Mouse (Mus musculus) neural tube, embryonic 10.5 days (tissue): Measurements from ENCODE around the gene B020031M17Rik.
"Not testable (repeated sequence)": the region's sequence is repeated elsewhere in the genome, so short reads cannot be mapped to it uniquely, and the experiment has no call there.

Source experiments
- DNase-seq: peaks from one replicate; pipeline ENCODE4 v3.0.0-alpha.2; 2017; ENCODE audit warnings: low spot score; ENCODE audit errors: extremely low spot score

Gene B020031M17Rik

GRCm38 (mm10) chr13:119950706-119951105 lies at the start of gene B020031M17Rik:
TSS of gene B020031M17Rik (minus strand) at chr13:119950806.
- DNase-seq, result not testable (repeated sequence)

DNA sequence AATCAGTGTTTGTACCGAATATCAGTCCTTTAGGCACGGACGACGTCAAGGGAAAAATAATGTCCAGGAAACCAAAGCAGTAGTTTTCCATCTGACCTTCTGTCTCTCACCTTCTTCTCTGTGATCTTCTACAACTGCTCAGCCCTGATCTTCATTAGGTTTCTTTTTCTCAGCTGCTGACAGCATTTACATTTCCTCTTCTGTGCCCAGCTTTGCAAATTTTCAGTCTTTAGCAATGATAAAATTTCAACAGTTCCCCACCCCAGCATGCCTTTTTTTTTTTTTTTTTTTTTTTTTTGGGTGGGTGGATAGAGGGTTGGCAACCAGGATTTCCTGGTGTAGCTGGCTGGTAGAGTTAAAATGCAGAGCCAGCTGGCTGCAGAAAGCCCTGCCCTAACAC lies 48.6 kb upstream of the B020031M17Rik start:
- not testable (repeated sequence) for DNase-seq

- DNase-seq, result not testable (repeated sequence)
Measured at GRCm38 (mm10) chr13:119998442-119999086, 48.0 kb upstream of the B020031M17Rik start.

DNA sequence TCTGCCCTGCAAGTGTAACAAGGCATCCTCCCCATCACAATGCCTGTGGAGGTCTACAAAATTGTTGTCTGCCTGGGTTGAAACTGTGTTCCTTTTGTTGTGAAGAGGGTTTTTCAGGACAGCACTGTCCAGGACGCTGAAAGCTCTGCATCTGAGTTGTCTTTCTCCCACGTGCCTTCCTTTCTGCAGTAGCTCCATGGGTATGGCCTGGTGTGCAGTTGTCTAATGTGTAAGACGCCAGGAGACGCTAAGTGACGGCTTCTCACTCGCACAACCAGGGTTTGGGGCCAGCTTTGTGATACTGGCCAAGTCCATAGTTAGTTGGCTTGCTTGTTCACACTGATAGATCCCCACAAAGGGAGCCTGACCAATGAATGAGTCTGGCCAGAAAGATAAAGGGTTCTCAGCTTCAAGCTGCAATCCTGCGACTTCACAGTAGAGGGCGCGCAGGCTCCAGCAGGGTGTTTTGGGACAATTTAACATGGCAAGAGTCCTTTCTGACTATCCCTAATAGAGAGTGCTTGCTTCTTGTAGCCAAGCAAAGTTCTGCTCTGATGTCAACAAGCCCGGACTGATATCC lies 41.4 kb upstream of the B020031M17Rik start:
- DNase-seq, result not testable (repeated sequence)

DNA sequence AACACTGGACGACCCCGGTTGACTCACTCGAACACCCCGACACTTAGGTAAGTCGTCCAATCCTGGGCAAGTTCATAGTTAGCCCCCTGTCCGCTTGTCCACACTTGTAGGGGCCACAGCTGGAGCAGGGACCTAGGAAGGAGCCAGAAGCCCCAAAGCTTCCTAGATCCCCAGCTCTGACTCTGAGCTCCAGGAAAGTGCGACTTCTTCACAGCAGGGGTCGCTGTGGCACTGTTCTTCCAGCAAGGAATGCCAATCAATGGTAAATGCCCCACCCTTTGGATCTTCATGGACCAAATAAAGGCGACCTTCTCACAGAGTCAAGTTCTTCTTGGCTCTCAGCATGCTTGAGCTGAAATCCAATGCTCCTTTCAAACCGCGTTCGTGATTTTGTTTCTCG lies 40.7 kb upstream of the B020031M17Rik start:
- not testable (repeated sequence) for DNase-seq

DNA sequence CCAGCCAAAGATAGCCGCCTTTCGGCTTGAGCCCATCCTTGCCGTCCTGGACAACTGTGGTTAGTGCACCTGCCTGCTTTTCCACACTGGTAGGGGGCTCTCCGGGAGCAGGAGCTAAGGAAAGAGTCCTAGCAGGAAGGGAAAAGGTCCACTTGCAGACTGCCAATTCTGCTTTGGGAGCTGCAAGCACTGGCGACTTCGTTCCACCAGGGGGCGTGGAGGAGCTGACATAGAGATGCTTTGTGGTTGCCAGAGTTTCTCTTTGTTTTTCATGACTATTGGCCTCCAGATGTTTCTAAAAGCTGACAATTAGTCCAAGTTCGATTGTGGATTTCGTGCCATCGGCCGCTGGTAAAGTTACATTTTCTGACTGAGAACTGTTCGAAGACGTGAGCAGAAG lies 18.6 kb upstream of the B020031M17Rik start:
- DNase-seq, result not testable (repeated sequence)

DNA sequence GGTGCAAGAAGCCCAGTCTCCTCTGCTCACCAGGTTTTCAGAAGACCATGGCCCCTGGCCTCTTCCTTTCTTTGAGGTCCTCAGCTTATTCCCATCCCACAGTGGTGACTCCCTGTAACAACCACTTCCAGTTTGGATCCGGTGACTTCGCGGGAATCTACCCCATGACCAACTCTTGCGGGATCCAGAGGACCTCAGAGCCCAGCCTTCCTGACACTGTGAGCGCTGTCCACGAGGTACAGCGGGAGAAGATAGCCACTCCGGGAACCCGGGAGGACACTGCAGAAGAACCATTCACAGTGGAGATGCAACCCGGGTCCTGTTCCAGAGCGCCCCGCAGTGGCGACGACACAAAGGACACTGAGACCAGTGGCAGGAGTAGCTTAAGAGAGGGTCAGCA lies 17.6 kb upstream of the B020031M17Rik start:
- not testable (repeated sequence) for DNase-seq

DNA sequence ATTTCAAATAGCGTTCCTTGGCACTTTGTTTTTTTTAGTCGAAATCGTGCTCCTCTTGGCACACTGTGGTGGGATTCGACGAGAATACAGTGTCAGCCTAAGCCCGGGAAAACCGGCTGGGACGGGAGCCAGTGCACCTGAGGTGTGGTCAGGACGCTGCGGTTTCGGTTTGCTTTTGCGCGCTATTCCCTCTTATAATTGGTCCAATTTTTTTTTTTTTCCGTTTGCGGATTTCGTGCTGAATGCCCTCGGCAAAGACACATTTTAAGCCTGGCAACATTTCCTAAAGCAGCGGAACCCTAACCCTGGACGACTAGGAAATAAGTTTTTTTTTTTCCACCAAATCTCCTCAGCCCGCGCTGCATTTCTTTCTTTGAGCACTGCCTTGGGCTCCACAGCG lies 15.4 kb upstream of the B020031M17Rik start:
- peak; percentile 24 for DNase-seq

- DNase-seq, result not testable (repeated sequence)
Measured at GRCm38 (mm10) chr13:119965302-119965952, 14.8 kb upstream of the B020031M17Rik start.

- DNase-seq, result not testable (repeated sequence)
Measured at GRCm38 (mm10) chr13:119962856-119963255, 12.2 kb upstream of the B020031M17Rik start.

GRCm38 (mm10) chr13:119955567-119955966 lies 5.0 kb upstream of the B020031M17Rik start:
- DNase-seq, result not testable (repeated sequence)

DNA sequence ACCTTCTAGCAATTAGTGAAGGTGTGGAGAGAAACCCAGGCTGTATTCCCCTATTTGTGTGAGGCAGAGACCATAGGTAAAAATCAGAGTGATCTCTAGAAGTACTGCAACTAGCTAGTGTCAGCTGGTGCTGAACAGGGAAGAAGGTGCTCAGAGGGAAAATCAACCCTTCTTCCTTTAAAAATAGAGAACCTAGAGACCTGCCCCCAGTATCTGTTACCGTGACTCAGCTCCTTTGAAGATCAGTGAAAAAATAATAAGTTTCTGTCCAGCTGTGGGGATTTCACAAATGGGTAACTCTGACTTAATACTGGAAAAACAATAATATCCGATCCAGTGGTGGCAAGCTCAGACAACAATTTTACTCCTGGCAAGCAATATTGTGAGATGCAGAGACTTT lies 4.5 kb upstream of the B020031M17Rik start:
- not testable (repeated sequence) for DNase-seq

DNA sequence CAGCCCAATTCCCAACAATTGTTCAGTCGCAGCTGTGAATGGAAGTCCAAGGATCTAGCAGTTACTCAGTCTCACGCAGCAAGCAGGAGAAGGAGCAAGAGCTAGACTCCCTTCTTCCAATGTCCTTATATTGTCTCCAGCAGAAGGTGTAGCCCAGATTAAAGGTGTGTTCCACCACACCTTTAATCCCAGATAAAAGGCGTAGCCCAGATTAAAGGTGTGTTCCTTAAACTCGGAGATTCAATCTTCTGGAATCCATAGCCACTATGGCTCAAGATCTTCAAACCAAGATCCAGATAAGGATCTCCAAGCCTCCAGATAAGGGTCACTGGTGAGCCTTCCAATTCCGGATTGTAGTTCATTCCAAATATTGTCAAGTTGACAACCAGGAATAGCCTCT lies 21.4 kb downstream of the B020031M17Rik start, which contains the start of gene Gm21761:
Gm21761 (minus strand) TSS at position 101 of the 400 bp plus-strand sequence.
- not testable (repeated sequence) for DNase-seq

- not testable (repeated sequence) for DNase-seq
Measured at GRCm38 (mm10) chr13:119924597-119925340, 25.8 kb downstream of the B020031M17Rik start.

GRCm38 (mm10) chr13:119916966-119917722 lies 33.5 kb downstream of the B020031M17Rik start:
- DNase-seq, result not testable (repeated sequence)

- not testable (repeated sequence) for DNase-seq
Measured at GRCm38 (mm10) chr13:119916449-119916848, 34.2 kb downstream of the B020031M17Rik start.
